Mouse (Mus musculus): ENCODE measurements at regions not wholly inside any gene's neighbourhood (a gene's known extent, or its start where the extent isn't known, plus 50 kb on each side); places are given as distances from the start of the nearest gene placed in this dataset.

GRCm38 (mm10) chr14:99535781-99536180 is 237.3 kb downstream of the Klf5 start:
- TF ChIP-seq GATA1 (IDR thresholded peaks at IDR 0.05; ENCODE audit: borderline replicate concordance, low read length): no peak
- no peak for TF ChIP-seq FLI1 (IDR thresholded peaks at IDR 0.05; ENCODE audit: low read length)

All from megakaryocyte, embryonic 14.5 days (primary cell).